Mouse (Mus musculus) CD4-positive, CD25-positive, alpha-beta regulatory T cell, adult 9 weeks (primary cell): ENCODE measurements around the gene Znrd1as. TPM values are rescaled to one million over a fixed set of nuclear protein-coding genes. Genes with fewer than 3 reads are reported as not detected.

Experiments used
- polyA plus RNA-seq: library from polyadenylated mRNA; unstranded; fragments of 100-300 nt; shearing (Covaris generic); gene quantifications from one replicate; pipeline ENCODE4 v1.2.1, GENCODE M21; 2017

Gene Znrd1as
- 4.0 TPM for polyA plus RNA-seq

DNA sequence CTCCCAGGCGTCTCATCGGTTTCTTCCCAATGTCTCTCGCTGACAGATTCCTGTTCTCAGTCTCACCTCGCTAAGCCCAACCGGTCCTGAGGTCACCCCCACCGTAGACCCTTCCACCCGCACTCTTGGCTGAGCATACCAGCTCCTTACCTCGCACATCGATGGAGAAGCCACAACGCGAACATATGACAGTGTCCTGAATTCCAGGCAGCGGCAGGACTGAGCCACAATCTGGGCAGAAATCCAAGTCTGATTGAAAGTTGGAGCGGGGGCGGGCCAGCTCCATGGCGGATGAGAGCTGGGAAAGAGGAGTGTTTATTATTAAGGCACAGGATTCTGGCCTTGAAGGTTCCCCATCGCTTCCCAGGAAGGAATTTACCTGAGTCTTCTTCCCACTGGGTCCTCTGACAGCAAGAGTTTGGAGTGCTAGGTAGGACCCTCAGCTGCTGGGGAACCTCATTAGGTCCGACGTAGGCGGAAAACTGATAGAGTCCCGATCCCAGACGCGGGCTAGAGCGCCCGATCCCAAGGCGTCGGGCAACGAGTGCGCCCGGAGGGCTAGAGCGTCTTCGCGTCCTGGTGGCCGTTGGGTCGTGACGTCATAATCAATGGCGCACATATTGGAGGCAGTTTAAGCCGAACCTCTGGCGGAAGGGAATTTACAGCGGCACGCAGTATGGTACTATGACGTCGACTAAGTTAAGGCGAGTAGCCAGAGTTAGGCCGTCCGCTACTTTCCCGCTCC is at the start of gene Znrd1as, which contains the start of gene Znrd1:
TSS of gene Znrd1as (plus strand) at position 594 of the 745 bp plus-strand sequence.
TSS of gene Znrd1 (minus strand) at position 561 of the 745 bp plus-strand sequence.

GRCm38 (mm10) chr17:36942791-36943471 is 15.5 kb upstream of the Znrd1as start, which contains the start of gene Rnf39:
Gene Rnf39, plus strand, starts transcription at chr17:36942918.

GRCm38 (mm10) chr17:36950981-36951947 is 7.1 kb upstream of the Znrd1as start, which contains the start of gene Ppp1r11:
Gene Ppp1r11, minus strand, starts transcription at chr17:36951741.

GRCm38 (mm10) chr17:36981221-36981813 is 22.9 kb downstream of the Znrd1as start, which contains the start of gene 2410137M14Rik:
Gene 2410137M14Rik, minus strand, starts transcription at chr17:36981237.

DNA sequence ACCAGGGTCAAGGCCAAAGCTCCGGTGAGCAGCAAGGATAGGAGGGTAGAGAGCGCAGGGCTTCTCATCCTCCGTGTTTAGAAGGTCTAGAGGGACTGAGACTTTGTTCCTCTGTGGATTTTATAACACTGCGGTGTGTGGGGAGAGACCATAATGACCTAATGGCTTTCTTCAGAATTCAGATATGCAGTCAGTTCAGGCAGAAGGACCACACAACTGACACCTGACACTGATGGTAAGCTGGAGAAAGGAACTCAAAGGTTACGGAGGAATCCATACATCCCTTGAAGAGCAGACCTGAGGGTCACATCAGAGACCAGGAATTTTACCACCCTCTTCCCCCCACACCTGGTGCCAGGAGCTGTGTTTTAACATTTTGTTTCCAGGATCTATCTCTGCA is 31.0 kb downstream of the Znrd1as start, which contains the start of gene H2-M5:
TSS of gene H2-M5 (minus strand) at position 101 of the 400 bp plus-strand sequence.

GRCm38 (mm10) chr17:37000863-37001262 is 42.5 kb downstream of the Znrd1as start, which contains the start of gene Zfp57:
Gene Zfp57, plus strand, starts transcription at chr17:37001163.

Other genes starting within 250 kb of the Znrd1as start
- gene H2-M10.5, start 185.7 kb upstream of the Znrd1as start, polyA plus RNA-seq, result not detected
- gene H2-M10.6, start 146.4 kb upstream of the Znrd1as start, polyA plus RNA-seq, result not detected
- 178 TPM for gene Trim26, start 121.5 kb upstream of the Znrd1as start, polyA plus RNA-seq
- gene Trim15, start 91.4 kb upstream of the Znrd1as start, polyA plus RNA-seq, result 0.31 TPM
- gene Trim10, start 89.0 kb upstream of the Znrd1as start, polyA plus RNA-seq, result not detected
- not detected for gene Trim40, start 68.5 kb upstream of the Znrd1as start, polyA plus RNA-seq
- not detected for gene Trim31, start 60.5 kb upstream of the Znrd1as start, polyA plus RNA-seq
- not detected for gene Rnf39, start 15.7 kb upstream of the Znrd1as start, polyA plus RNA-seq
- gene Ppp1r11, start 6.9 kb upstream of the Znrd1as start, polyA plus RNA-seq, result 176 TPM
- 108 TPM for gene Znrd1, start within 50 bp of the Znrd1as start, polyA plus RNA-seq
- gene 2410137M14Rik, start 22.6 kb downstream of the Znrd1as start, polyA plus RNA-seq, result not detected
- gene H2-M5, start 30.9 kb downstream of the Znrd1as start, polyA plus RNA-seq, result 0.20 TPM
- not detected for gene Zfp57, start 42.6 kb downstream of the Znrd1as start, polyA plus RNA-seq
- not detected for gene Mog, start 64.8 kb downstream of the Znrd1as start, polyA plus RNA-seq
- 10.5 TPM for gene Gabbr1, start 87.4 kb downstream of the Znrd1as start, polyA plus RNA-seq
- gene Olfr90, start 129.9 kb downstream of the Znrd1as start, polyA plus RNA-seq, result 0.09 TPM
- not detected for gene Olfr91, start 139.7 kb downstream of the Znrd1as start, polyA plus RNA-seq
- gene Olfr92, start 161.5 kb downstream of the Znrd1as start, polyA plus RNA-seq, result not detected
- not detected for gene Olfr93, start 202.9 kb downstream of the Znrd1as start, polyA plus RNA-seq
- 0.30 TPM for gene Ubd, start 235.3 kb downstream of the Znrd1as start, polyA plus RNA-seq
- gene Olfr94, start 242.4 kb downstream of the Znrd1as start, polyA plus RNA-seq, result not detected